Comparison of ENCODE assay signal across 8 mouse cellular contexts in genomic region chr3:101923843-101924740, GRCm38 (mm10). TPM values are rescaled to one million over a fixed set of nuclear protein-coding genes. Genes with fewer than 3 reads are reported as not detected.
DNase-seq lines count a peak whose midpoint lies in the region; ATAC-seq and TF ChIP-seq lines count a peak whose summit lies in the region.

TSS of gene Slc22a15 (minus strand) at chr3:101924453.

- H3K27me3 ChIP-seq in MEL (ENCODE audit: control insufficient read depth in 1 of 2, insufficient read depth in 2 of 2, low read length in 2 of 2), result no peaks in the 10 kb centered on the region
- no peaks in the 10 kb centered on the region for H3K27me3 ChIP-seq in hindbrain, embryonic 12.5 days

- peak within 1 kb of the TSS; percentile 89 to 92 for H3K4me3 ChIP-seq in MEL (ENCODE audit: control insufficient read depth in 1 of 2, insufficient read depth in 1 of 2, low read depth in 2 of 2, low read length in 2 of 2)
- H3K4me3 ChIP-seq in hindbrain, embryonic 12.5 days, result peak within 1 kb of the TSS; percentile 78
- peak within 1 kb of the TSS; percentile 92 for H3K4me3 ChIP-seq in left cerebral cortex, adult 2 months

- H3K4me1 ChIP-seq in MEL (ENCODE audit: control insufficient read depth in 1 of 2, insufficient read depth in 2 of 2, low read length in 2 of 2), result peaks cover 2 to 8% of the 10 kb centered on the region in 2 experiments
- peaks cover 33% of the 10 kb centered on the region for H3K4me1 ChIP-seq in hindbrain, embryonic 12.5 days

- no peak for TF ChIP-seq RAD21 in MEL (IDR thresholded peaks at IDR 0.05; ENCODE audit: low read depth, low read length)

- H3K36me3 ChIP-seq in MEL (ENCODE audit: control insufficient read depth in 1 of 2, insufficient read depth in 2 of 2, low read length in 2 of 2), result peaks cover 0 to 9% of the 10 kb centered on the region in 2 experiments; a peak in 2 of 4 replicates
- 0 out of 2 replicates have a peak, but pooled peaks cover 2% of the 10 kb centered on the region for H3K36me3 ChIP-seq in hindbrain, embryonic 12.5 days

- H3K9ac ChIP-seq in MEL (ENCODE audit: control insufficient read depth, low read depth, low read length, poor library complexity, severe bottlenecking), result peak within 1 kb of the TSS; percentile 74
- H3K9ac ChIP-seq in hindbrain, embryonic 12.5 days, result peak within 1 kb of the TSS; percentile 93

- H3K4me2 ChIP-seq in hindbrain, embryonic 12.5 days (replicated peaks), result peak within 1 kb of the TSS; percentile 71

- peaks cover 6% of the 10 kb centered on the region; the same call in 1 of the 2 replicates for H3K79me2 ChIP-seq in MEL (ENCODE audit: control insufficient read depth, insufficient read depth, low read length, poor library complexity)

- H3K27ac ChIP-seq in MEL (ENCODE audit: control insufficient read depth, low read depth, low read length), result peak within 1 kb of the TSS; percentile 79
- H3K27ac ChIP-seq in hindbrain, embryonic 12.5 days, result peak within 1 kb of the TSS; percentile 97
- peak within 1 kb of the TSS; percentile 95 for H3K27ac ChIP-seq in left cerebral cortex, adult 2 months

- H3K9me3 ChIP-seq in MEL (replicated peaks; ENCODE audit: insufficient read depth, low read length), result no peaks in the 10 kb centered on the region
- no peaks in the 10 kb centered on the region for H3K9me3 ChIP-seq in hindbrain, embryonic 12.5 days (replicated peaks)

- peak; percentile 44 to 46; a peak in 2 of 4 replicates for TF ChIP-seq POLR2A in MEL (IDR thresholded peaks at IDR 0.05; ENCODE audit: control insufficient read depth in 1 of 2, insufficient read depth in 1 of 2, low read depth in 1 of 2, low read length in 2 of 2, poor library complexity in 1 of 2)

- ATAC-seq in hindbrain, embryonic 12.5 days (ENCODE audit: low FRiP score), result peak; percentile 91
- peak; percentile 92 for ATAC-seq in megakaryocyte, adult 5-6 weeks (ENCODE audit: poor library complexity, severe bottlenecking)

- intact Hi-C loops in left cerebral cortex, adult 2 months (cut with DNase I), result no loop called here

- peak; percentile 85 for DNase-seq in MEL (ENCODE audit: low read depth, low spot score)
- peak; percentile 74 for DNase-seq in cerebellum, adult 8-10 months
- DNase-seq in frontal cortex, postnatal 14 days (ENCODE audit: low spot score in 2 of 2), result peak; percentile 16 to 29
- peak; percentile 55 to 67 for DNase-seq in left cerebral cortex, adult 2 months (ENCODE audit: extremely low spot score in 1 of 2, low spot score in 2 of 2)
- peak; percentile 68 for DNase-seq in right cerebral cortex, adult 18-20 months
- peak; percentile 75 for DNase-seq in urinary bladder, postnatal 14 days (ENCODE audit: low spot score)

- no peak; a peak in 1 of 4 replicates for TF ChIP-seq EP300 in MEL (IDR thresholded peaks at IDR 0.05; ENCODE audit: low read depth in 1 of 2, low read length in 2 of 2)

- 1% methylated on average over 90 of the region's 92 CpGs for WGBS in hindbrain, embryonic 12.5 days

- TF ChIP-seq CTCF in MEL (IDR thresholded peaks at IDR 0.05 in 2 of 3, conservative IDR thresholded peaks at IDR 0.05 in 1 of 3; ENCODE audit: control insufficient read depth in 1 of 3, insufficient read depth in 1 of 3, low read depth in 2 of 3, low read length in 3 of 3, poor library complexity in 1 of 3, severe bottlenecking in 1 of 3), result 0 out of 6 replicates have a peak, but pooled peaks of 1 of the 3 experiments have one; percentile 4
- TF ChIP-seq CTCF in left cerebral cortex, adult 2 months (IDR thresholded peaks at IDR 0.05), result no peak; the same call in 1 of the 2 replicates

TF ChIP-seq in MEL, 35 proteins besides CTCF, POLR2A, EP300 and RAD21:
- TF ChIP-seq RCOR1 (IDR thresholded peaks at IDR 0.05; ENCODE audit: low read depth, low read length), result no peak
- TF ChIP-seq BHLHE40 (IDR thresholded peaks at IDR 0.05; ENCODE audit: borderline replicate concordance, low read depth, low read length), result no peak
- TF ChIP-seq HCFC1 (IDR thresholded peaks at IDR 0.05; ENCODE audit: low read depth, low read length), result 0 out of 2 replicates have a peak, but pooled peaks have one; percentile 34
- peak; percentile 49; the same call in 1 of the 2 replicates for TF ChIP-seq ELF1 (IDR thresholded peaks at IDR 0.05; ENCODE audit: low read depth, low read length)
- TF ChIP-seq POLR2AphosphoS5 (IDR thresholded peaks at IDR 0.05; ENCODE audit: borderline replicate concordance, low read depth, low read length), result no peak
- TF ChIP-seq NELFE (IDR thresholded peaks at IDR 0.05; ENCODE audit: low read depth, low read length), result no peak
- no peak; the same call in 1 of the 2 replicates for TF ChIP-seq SIN3A (IDR thresholded peaks at IDR 0.05; ENCODE audit: low read length)
- no peak for TF ChIP-seq UBTF (IDR thresholded peaks at IDR 0.05; ENCODE audit: borderline replicate concordance, insufficient read depth, low read depth, low read length)
- no peak for TF ChIP-seq SMC3 (IDR thresholded peaks at IDR 0.05; ENCODE audit: low read depth, low read length)
- no peak for TF ChIP-seq NRF1 (IDR thresholded peaks at IDR 0.05; ENCODE audit: insufficient read depth, low read depth, low read length, poor library complexity, severe bottlenecking)
- no peak for TF ChIP-seq GATA1 (IDR thresholded peaks at IDR 0.05; ENCODE audit: low read depth, low read length)
- no peak for TF ChIP-seq ZNF384 (IDR thresholded peaks at IDR 0.05; ENCODE audit: low read depth, low read length)
- TF ChIP-seq TAL1 (IDR thresholded peaks at IDR 0.05; ENCODE audit: low read length), result no peak
- TF ChIP-seq USF1 (IDR thresholded peaks at IDR 0.05; ENCODE audit: low read depth, low read length), result no peak
- no peak for TF ChIP-seq ZC3H11A (IDR thresholded peaks at IDR 0.05; ENCODE audit: low read depth, low read length)
- TF ChIP-seq GABPA (IDR thresholded peaks at IDR 0.05; ENCODE audit: low read depth, low read length), result no peak
- no peak for TF ChIP-seq MEF2A (IDR thresholded peaks at IDR 0.05; ENCODE audit: extremely low read depth, insufficient replicate concordance, low read depth, low read length, poor library complexity, severe bottlenecking)
- TF ChIP-seq TCF12 (IDR thresholded peaks at IDR 0.05; ENCODE audit: low read depth, low read length), result 0 out of 2 replicates have a peak, but pooled peaks have one; percentile 29
- TF ChIP-seq MAX (IDR thresholded peaks at IDR 0.05; ENCODE audit: low read length), result no peak
- no peak for TF ChIP-seq ZKSCAN1 (IDR thresholded peaks at IDR 0.05; ENCODE audit: low read depth, low read length)
- no peak for TF ChIP-seq ETS1 (IDR thresholded peaks at IDR 0.05; ENCODE audit: low read depth, low read length)
- TF ChIP-seq E2F4 (IDR thresholded peaks at IDR 0.05; ENCODE audit: borderline replicate concordance, low read depth, low read length), result no peak
- TF ChIP-seq JUND (IDR thresholded peaks at IDR 0.05; ENCODE audit: low read depth, low read length), result no peak
- no peak; the same call in 1 of the 2 replicates for TF ChIP-seq MXI1 (IDR thresholded peaks at IDR 0.05; ENCODE audit: low read depth, low read length)
- TF ChIP-seq POLR2AphosphoS2 (IDR thresholded peaks at IDR 0.05; ENCODE audit: low read length), result no peak
- 0 out of 2 replicates have a peak, but pooled peaks have one; percentile 24 for TF ChIP-seq ZMIZ1 (IDR thresholded peaks at IDR 0.05; ENCODE audit: low read depth, low read length)
- TF ChIP-seq MYC (IDR thresholded peaks at IDR 0.05; ENCODE audit: low read depth, low read length), result no peak

RNA-seq across cellular contexts. Expression of gene Slc22a15, which starts in this region (rescaled TPM):
- total RNA-seq in MEL (2012; rRNA removed), result 2.1 and 2.2 TPM in 2 replicates
- 1 to 10 TPM in 1 of 2 experiments, not detected in 1; 7.9 TPM for polyA plus RNA-seq in MEL (2012; ENCODE audit: insufficient read depth in 1 of 2, insufficient read length in 2 of 2, low read depth in 1 of 2, low replicate concordance in 2 of 2, missing spikeins in 1 of 2)
- polyA plus RNA-seq in hindbrain, embryonic 12.5 days (2016; fragmentation: Nextera tagmentation; extraction: Ambion mirVana), result 9.3 and 10.4 TPM in 2 replicates
- 10 to 100 TPM in 1 of 2 experiments, 1 to 10 TPM in 1; 9.2 to 10.0 TPM for total RNA-seq in left cerebral cortex, adult 2 months (2021)
- total RNA-seq in megakaryocyte, adult 5-6 weeks (2015), result 33.2 and 36.1 TPM in 2 replicates
- total RNA-seq in megakaryocyte, adult 5-6 weeks (2017), result 17.2 and 22.8 TPM in 2 replicates

Comparison
In these comparisons a context has a peak if more than half of its experiments do, and no peak if none do; other contexts are left out.
1. Peak in every context shown above with its lines: DNase-seq, ATAC-seq, H3K4me3 ChIP-seq and H3K27ac ChIP-seq.
2. DNase-seq: peak in every context shown above with its lines; median percentile 85 in MEL; 75 in urinary bladder, postnatal 14 days; 74 in cerebellum, adult 8-10 months; 68 in right cerebral cortex, adult 18-20 months; 61 in left cerebral cortex, adult 2 months; 22 in frontal cortex, postnatal 14 days.